In the genomic region with DNA sequence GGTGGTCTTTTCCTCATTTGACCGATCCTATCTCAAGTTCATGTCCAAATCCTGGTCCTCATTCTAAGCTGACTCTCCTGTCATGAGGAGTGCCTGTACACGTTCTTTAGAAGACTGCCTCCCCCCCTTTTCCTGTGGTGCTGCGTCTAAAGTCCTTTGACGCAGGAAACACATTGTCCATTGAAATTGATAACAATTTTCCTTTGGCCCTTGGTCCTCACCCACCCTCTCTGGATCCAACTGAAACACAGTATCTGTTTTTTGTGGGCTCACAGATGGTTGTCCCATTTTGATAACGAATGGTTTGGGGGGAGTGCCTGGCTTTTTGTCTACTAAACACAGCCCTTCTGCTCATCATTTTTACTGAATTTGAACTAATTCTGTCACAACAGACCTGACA, we compare ENCODE assay signal across 38 mouse cellular contexts. TPM values are rescaled to one million over a fixed set of nuclear protein-coding genes. Genes with fewer than 3 reads are reported as not detected.
DNase-seq lines count a peak whose midpoint lies in the region; ATAC-seq lines count a peak whose summit lies in the region.
"Had no signal": no experiment of that assay in that cellular context is flagged by ENCODE, and none has a peak within 500 bp of the region (broad histone marks: within the 10 kb centered on the region; RNA-seq: fewer than 3 reads in every experiment).

No protein-coding gene starts in this region.

- 11% methylated on average over 5 of the region's 5 CpGs for WGBS in liver, embryonic 15.5 days (ENCODE audit: insufficient replicate concordance)

- H3K4me2 ChIP-seq in liver, embryonic 15.5 days: no peak overlapping the region
- H3K4me2 ChIP-seq: embryonic facial prominence, embryonic 13.5 days; heart, embryonic 13.5 days; hindbrain, embryonic 15.5 days; limb, embryonic 13.5 days; midbrain, embryonic 13.5 days; neural tube, embryonic 13.5 days had no signal

- intact Hi-C loops in heart, postnatal 10 days (cut with DNase I): no loop called here

- H3K36me3 ChIP-seq in liver, embryonic 15.5 days (replicated peaks): no peaks in the 10 kb centered on the region
- H3K36me3 ChIP-seq: embryonic facial prominence, embryonic 13.5 days; G1E; heart, embryonic 13.5 days; hindbrain, embryonic 10.5 days; hindbrain, embryonic 15.5 days; limb, embryonic 13.5 days; midbrain, embryonic 13.5 days; neural tube, embryonic 13.5 days had no signal

- H3K4me1 ChIP-seq in liver, embryonic 15.5 days (replicated peaks): peaks cover 10% of the 10 kb centered on the region
- H3K4me1 ChIP-seq: embryonic facial prominence, embryonic 13.5 days; heart, embryonic 13.5 days; hindbrain, embryonic 10.5 days; hindbrain, embryonic 15.5 days; limb, embryonic 13.5 days; midbrain, embryonic 13.5 days; neural tube, embryonic 13.5 days had no signal

- H3K27me3 ChIP-seq in liver, embryonic 15.5 days: no peaks in the 10 kb centered on the region
- H3K27me3 ChIP-seq: embryonic facial prominence, embryonic 13.5 days; heart, embryonic 13.5 days; hindbrain, embryonic 15.5 days; limb, embryonic 13.5 days; midbrain, embryonic 13.5 days; neural tube, embryonic 13.5 days had no signal

- H3K4me3 ChIP-seq in liver, embryonic 15.5 days (replicated peaks): no peak overlapping the region
- H3K4me3 ChIP-seq: embryonic facial prominence, embryonic 13.5 days; erythroblast, embryonic 14.5 days; gastrocnemius, adult 2 months; heart, adult 2 months; heart, embryonic 13.5 days; hindbrain, embryonic 10.5 days; hindbrain, embryonic 15.5 days; layer of hippocampus, adult 2 months; left cerebral cortex, adult 2 months; limb, embryonic 13.5 days; midbrain, embryonic 13.5 days; neural tube, embryonic 13.5 days had no signal

- H3K27ac ChIP-seq in liver, embryonic 15.5 days (replicated peaks): no peak overlapping the region
- H3K27ac ChIP-seq: embryonic facial prominence, embryonic 13.5 days; gastrocnemius, adult 2 months; heart, adult 2 months; heart, embryonic 13.5 days; hindbrain, embryonic 10.5 days; hindbrain, embryonic 15.5 days; layer of hippocampus, adult 2 months; left cerebral cortex, adult 2 months; limb, embryonic 13.5 days; midbrain, embryonic 13.5 days; neural tube, embryonic 13.5 days had no signal

- ATAC-seq in common myeloid progenitor, adult 5-6 weeks (replicated peaks; ENCODE audit: low read depth, poor library complexity, severe bottlenecking): peak; percentile 74
- peak; percentile 47 for ATAC-seq in liver, embryonic 15.5 days (ENCODE audit: insufficient read depth)
- ATAC-seq: forebrain, embryonic 16.5 days; midbrain, embryonic 13.5 days had no signal

- DNase-seq in heart, adult 11 months: peak; percentile 90
- no peak for DNase-seq in heart, postnatal 10 days
- DNase-seq in right cerebral cortex, postnatal 14 days: no peak
- DNase-seq in adrenal gland, postnatal 10 days: no peak
- DNase-seq in thymus, postnatal 10 days (ENCODE audit: low spot score in 2 of 2): no peak
- DNase-seq: adrenal gland, adult 2 months; cerebellum, adult 11 months; cerebellum, adult 9-10 months; gastrocnemius, adult 2 months; gastrocnemius, postnatal 36 days; heart, adult 2 months; heart, postnatal 14 days; kidney, adult 18-20 months; kidney, postnatal 36 days; lung, adult 2 months; lung, postnatal 10 days had no signal

- H3K9me3 ChIP-seq in liver, embryonic 15.5 days (replicated peaks): no peaks in the 10 kb centered on the region
- H3K9me3 ChIP-seq: embryonic facial prominence, embryonic 13.5 days; G1E; heart, embryonic 13.5 days; hindbrain, embryonic 10.5 days; hindbrain, embryonic 15.5 days; limb, embryonic 13.5 days; midbrain, embryonic 13.5 days; neural tube, embryonic 13.5 days had no signal

- H3K9ac ChIP-seq in liver, embryonic 15.5 days: no peak overlapping the region
- H3K9ac ChIP-seq: embryonic facial prominence, embryonic 13.5 days; heart, embryonic 13.5 days; hindbrain, embryonic 15.5 days; limb, embryonic 13.5 days; midbrain, embryonic 13.5 days; neural tube, embryonic 13.5 days had no signal

RNA-seq across cellular contexts. Expression of a gene that starts 21.9 kb away (rescaled TPM):
- not detected for total RNA-seq in heart, postnatal 10 days (2021)
- not detected in 2 replicates for total RNA-seq in common myeloid progenitor, adult 5-6 weeks (2017)
- not detected in 2 replicates for polyA plus RNA-seq in liver, embryonic 15.5 days (2015; fragmentation: Nextera tagmentation; extraction: Ambion mirVana)
- total RNA-seq in adrenal gland, postnatal 10 days (2021): not detected
- total RNA-seq: adrenal gland, adult 2 months; adrenal gland, postnatal 4 days; gastrocnemius, adult 2 months; gastrocnemius, postnatal 36 days; heart, adult 2 months; layer of hippocampus, adult 2 months; layer of hippocampus, postnatal 14 days; left cerebral cortex, adult 2 months; left cerebral cortex, postnatal 25 days had no signal
- polyA plus RNA-seq: adrenal gland, adult 2 months; embryonic facial prominence, embryonic 13.5 days; erythroblast, embryonic 14.5 days; forebrain, embryonic 11.5 days; forebrain, embryonic 16.5 days; G1E; heart, embryonic 13.5 days; hindbrain, embryonic 10.5 days; hindbrain, embryonic 15.5 days; intestine, embryonic 14.5 days; kidney, embryonic 16.5 days; limb, embryonic 13.5 days; midbrain, embryonic 13.5 days; neural tube, embryonic 13.5 days; stomach, embryonic 14.5 days; thymus, postnatal 0 days had no signal

RNA-seq across cellular contexts. Expression of a gene that starts 58.4 kb away (rescaled TPM):
- 1 to 10 TPM; 8.6 to 9.0 TPM for total RNA-seq in heart, postnatal 10 days (2021)
- total RNA-seq in common myeloid progenitor, adult 5-6 weeks (2017): 0.39 TPM in 1 of 2 replicates, not detected in the other
- 0.79 and 1.0 TPM in 2 replicates for polyA plus RNA-seq in liver, embryonic 15.5 days (2015; fragmentation: Nextera tagmentation; extraction: Ambion mirVana)
- 10 to 100 TPM in 1 of 2 experiments, 1 to 10 TPM in 1; 7.3 to 13.7 TPM for total RNA-seq in adrenal gland, postnatal 10 days (2021)
- polyA plus RNA-seq: G1E had no signal
